Mouse (Mus musculus) liver, postnatal 0 days (tissue): ENCODE data around the gene Gab3. TPM values are rescaled to one million over a fixed set of nuclear protein-coding genes. Genes with fewer than 3 reads are reported as not detected.

ENCODE experiments used
- ATAC-seq: fragments of 200-750 bp; cut with Nextera tagmentation; 2 replicates; pipeline ENCODE4 v1.8.0; 2017; ENCODE audit warnings: mild to moderate bottlenecking, moderate library complexity
- DNase-seq: peaks from one replicate; pipeline ENCODE4 v3.0.0-alpha.2; 2016
- H3K27ac ChIP-seq: fragments of 300-500 bp; sonication (generic); 2 replicates; pipeline ENCODE4 v1.5.1; 2014; ENCODE audit warnings: antibody characterized with exemption, moderate library complexity, mild to moderate bottlenecking, low read depth
- H3K27me3 ChIP-seq: fragments of 300-500 bp; sonication (generic); 2 replicates; pipeline ENCODE4 v1.6.1; 2014; ENCODE audit warnings: low read length, control low read depth, mixed read lengths; ENCODE audit not compliant: insufficient read depth
- H3K36me3 ChIP-seq: fragments of 300-500 bp; sonication (generic); replicated peaks from 2 replicates; pipeline ENCODE4 v1.6.1; 2014; ENCODE audit warnings: mild to moderate bottlenecking, control low read depth, low read length, moderate library complexity, mixed read lengths; ENCODE audit not compliant: insufficient read depth
- H3K4me1 ChIP-seq: fragments of 300-500 bp; sonication (generic); 2 replicates; pipeline ENCODE4 v1.6.1; 2014; ENCODE audit warnings: antibody characterized with exemption, mild to moderate bottlenecking, control low read depth; ENCODE audit not compliant: insufficient read depth
- H3K4me2 ChIP-seq: fragments of 300-500 bp; sonication (generic); 2 replicates; pipeline ENCODE4 v1.6.1; 2014; ENCODE audit warnings: low read depth, mild to moderate bottlenecking, low read length, moderate library complexity, mixed read lengths
- H3K4me3 ChIP-seq: fragments of 300-500 bp; sonication (generic); 2 replicates; pipeline ENCODE4 v1.5.1; 2014; ENCODE audit warnings: low read depth, low read length
- H3K9ac ChIP-seq: fragments of 300-500 bp; sonication (generic); replicated peaks from 2 replicates; pipeline ENCODE4 v1.6.1; 2014; ENCODE audit warnings: mild to moderate bottlenecking, moderate library complexity
- H3K9me3 ChIP-seq: fragments of 300-500 bp; sonication (generic); 2 replicates; pipeline ENCODE4 v1.6.1; 2016; ENCODE audit warnings: mild to moderate bottlenecking, control low read depth, low read length, mixed read lengths
- CTCF ChIP-seq: sonication (generic); IDR thresholded peaks from 2 replicates; pipeline ENCODE4 v1.5.1; 2016; ENCODE audit warnings: antibody characterized with exemption, low read depth
- EP300 ChIP-seq: IDR thresholded peaks from 2 replicates; pipeline ENCODE4 v1.6.1; 2016; ENCODE audit warnings: antibody characterized with exemption, low read depth, mild to moderate bottlenecking
- WGBS: fragments of 180-500 bp; shearing (Covaris S2); extraction: QIAGEN DNeasy Blood & Tissue Kit; methylation state at CpG from one replicate; pipeline ENCODE4 v1.1.7; 2014; ENCODE audit not compliant: insufficient replicate concordance; 5-methylcytosine and 5-hydroxymethylcytosine counted together
- polyA plus RNA-seq: library from polyadenylated mRNA; unstranded; fragments of >200 nt; fragmentation: Nextera tagmentation; extraction: Ambion mirVana; gene quantifications from 2 replicates; pipeline ENCODE4 v1.2.1, GENCODE M21; 2015

Gene Gab3
- polyA plus RNA-seq, 1 experiment from 2014 or later = 1.4 TPM

- Histone ChIP-seq H3K27me3 (no peaks in the 10 kb centered on the region), H3K4me1 (no peaks in the 10 kb centered on the region), H3K36me3 (peaks cover 69% of the 10 kb centered on the region), H3K4me2 (peak overlapping the region; percentile 33; the same call in 1 of the 2 replicates), H3K9me3 (no peaks in the 10 kb centered on the region), H3K27ac (peak overlapping the region; percentile 51; the same call in 1 of the 2 replicates), H3K4me3 (no peak overlapping the region), H3K9ac (no peak overlapping the region)
- DNase-seq = no peak
- ATAC-seq = peak; percentile 56
- peak; percentile 80 for TF ChIP-seq EP300
- TF ChIP-seq CTCF = no peak
Observed at GRCm38 (mm10) chrX:75115550-75115949, 30.3 kb upstream of the Gab3 start.

- Histone ChIP-seq H3K4me3 (no peak overlapping the region), H3K4me1 (no peaks in the 10 kb centered on the region), H3K36me3 (peaks cover 18% of the 10 kb centered on the region), H3K27me3 (no peaks in the 10 kb centered on the region), H3K27ac (no peak overlapping the region), H3K9me3 (no peaks in the 10 kb centered on the region), H3K9ac (no peak overlapping the region), H3K4me2 (no peak overlapping the region)
- WGBS = 75% methylated on average over 6 of the region's 6 CpGs
- ATAC-seq (peak; percentile 74), DNase-seq (no peak)
- TF ChIP-seq CTCF (no peak), EP300 (peak; percentile 55; the same call in 1 of the 2 replicates)
Observed at GRCm38 (mm10) chrX:75102293-75102692, 17.0 kb upstream of the Gab3 start.

GRCm38 (mm10) chrX:75098799-75099198 lies 13.5 kb upstream of the Gab3 start:
- WGBS = 84% methylated on average over 8 of the region's 8 CpGs
- TF ChIP-seq EP300 (no peak), CTCF (no peak)
- Histone ChIP-seq H3K4me2 (no peak overlapping the region), H3K4me3 (no peak overlapping the region), H3K36me3 (0 out of 2 replicates have a peak, but pooled peaks cover 3% of the 10 kb centered on the region), H3K9me3 (no peaks in the 10 kb centered on the region), H3K9ac (no peak overlapping the region), H3K27me3 (no peaks in the 10 kb centered on the region), H3K27ac (no peak overlapping the region), H3K4me1 (no peaks in the 10 kb centered on the region)
- DNase-seq (no peak), ATAC-seq (no peak)

GRCm38 (mm10) chrX:75096163-75096770 lies 11.0 kb upstream of the Gab3 start:
- no peaks in the 10 kb centered on the region for H3K9me3 ChIP-seq
- peak overlapping the region; percentile 64 for H3K4me3 ChIP-seq
- peak overlapping the region; percentile 82 for H3K4me2 ChIP-seq
- H3K27ac ChIP-seq = peak overlapping the region; percentile 74
- WGBS = 16% methylated on average over 23 of the region's 23 CpGs
- peak; percentile 18 for DNase-seq
- no peak for TF ChIP-seq CTCF
- TF ChIP-seq EP300 = no peak
- H3K27me3 ChIP-seq = no peaks in the 10 kb centered on the region
- H3K36me3 ChIP-seq = 0 out of 2 replicates have a peak, but pooled peaks cover 3% of the 10 kb centered on the region
- H3K4me1 ChIP-seq = no peaks in the 10 kb centered on the region
- no peak; the same call in 1 of the 2 replicates for ATAC-seq
- peak overlapping the region; percentile 59 for H3K9ac ChIP-seq

- Histone ChIP-seq H3K9me3 (no peaks in the 10 kb centered on the region), H3K4me2 (peak within 1 kb of the TSS; percentile 82), H3K4me3 (peak within 1 kb of the TSS; percentile 64), H3K27ac (peak within 1 kb of the TSS; percentile 80), H3K36me3 (0 out of 2 replicates have a peak, but pooled peaks cover 3% of the 10 kb centered on the region), H3K27me3 (no peaks in the 10 kb centered on the region), H3K4me1 (no peaks in the 10 kb centered on the region), H3K9ac (peak within 1 kb of the TSS; percentile 65)
- ATAC-seq = peak; percentile 98
- WGBS = 16% methylated on average over 27 of the region's 29 CpGs
- TF ChIP-seq CTCF (no peak), EP300 (no peak; the same call in 1 of the 2 replicates)
- DNase-seq = peak; percentile 91
Observed at GRCm38 (mm10) chrX:75095369-75096162, 10.3 kb upstream of the Gab3 start, which contains the start of gene Dkc1. Gene Dkc1, plus strand, starts transcription at chrX:75095854.

GRCm38 (mm10) chrX:75085654-75086053 lies 396 bp upstream of the Gab3 start:
- ATAC-seq = no peak
- WGBS = 19% methylated on average over 1 of the region's 1 CpGs

More at GRCm38 (mm10) chrX:75085654-75086053, 396 bp upstream of the Gab3 start:
- H3K4me3 ChIP-seq = no peak overlapping the region
- no peaks in the 10 kb centered on the region for H3K27me3 ChIP-seq
- no peaks in the 10 kb centered on the region for H3K36me3 ChIP-seq
- DNase-seq = no peak
- no peaks in the 10 kb centered on the region for H3K9me3 ChIP-seq
- H3K4me1 ChIP-seq = 0 out of 2 replicates have a peak, but pooled peaks cover 2% of the 10 kb centered on the region
- TF ChIP-seq CTCF = peak; percentile 28; the same call in 1 of the 2 replicates
- TF ChIP-seq EP300 = no peak
- no peak overlapping the region for H3K4me2 ChIP-seq
- no peak overlapping the region for H3K9ac ChIP-seq
- no peak overlapping the region for H3K27ac ChIP-seq
